Mouse (Mus musculus) erythroblast, embryonic 14.5 days (primary cell): ENCODE results near the gene Apoc4. TPM values are rescaled to one million over a fixed set of nuclear protein-coding genes. Genes with fewer than 3 reads are reported as not detected.

Source experiments
- H3K27me3 ChIP-seq: 2 replicates; pipeline ENCODE4 v1.6.1; 2012; ENCODE audit warnings: inconsistent platforms; ENCODE audit not compliant: control insufficient read depth
- H3K36me3 ChIP-seq: 2 replicates; pipeline ENCODE4 v1.6.1; 2012; ENCODE audit warnings: mild to moderate bottlenecking, inconsistent platforms; ENCODE audit not compliant: control insufficient read depth
- H3K4me1 ChIP-seq: 2 replicates; pipeline ENCODE4 v1.6.1; 2012; ENCODE audit warnings: inconsistent platforms; ENCODE audit not compliant: control insufficient read depth
- H3K4me3 ChIP-seq: replicated peaks from 2 replicates; pipeline ENCODE3; 2012; ENCODE audit warnings: moderate library complexity, mild to moderate bottlenecking, inconsistent platforms
- H3K9me3 ChIP-seq: 2 replicates; pipeline ENCODE4 v1.6.1; 2012; ENCODE audit warnings: low read length, inconsistent platforms, mixed read lengths; ENCODE audit not compliant: control insufficient read depth
- GATA1 ChIP-seq: IDR thresholded peaks from 2 replicates; pipeline ENCODE4 v1.6.1; 2012; ENCODE audit warnings: low read length, inconsistent platforms, mixed read lengths
- TAL1 ChIP-seq: IDR thresholded peaks from 3 replicates; pipeline ENCODE4 v1.6.1; 2012; ENCODE audit warnings: low read length, inconsistent platforms, mixed read lengths
- polyA plus RNA-seq: library from polyadenylated mRNA; stranded (reverse); fragments of >175 nt; gene quantifications from 2 replicates; pipeline ENCODE4 v1.2.3, GENCODE M21; 2012

Gene Apoc4
- polyA plus RNA-seq, 1 experiment = 0.20 TPM

DNA sequence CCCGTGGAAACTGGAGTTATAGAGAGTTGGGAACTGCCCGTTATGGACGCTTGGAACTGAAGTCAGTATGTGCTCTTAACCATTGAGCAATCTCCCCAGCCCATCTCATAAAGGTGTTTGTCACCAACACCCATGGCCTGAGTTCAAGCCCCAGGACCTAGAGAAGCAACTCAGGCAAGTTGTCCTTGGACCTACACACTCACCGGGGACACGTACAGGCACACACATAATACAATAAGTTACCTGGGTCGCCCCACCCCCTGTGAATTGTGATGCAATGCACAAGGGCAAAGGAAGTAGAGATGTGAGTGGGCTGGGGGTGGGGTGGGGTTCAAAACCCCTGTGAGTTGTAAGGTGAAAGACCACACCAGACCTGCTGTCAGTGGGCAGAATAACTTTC is 5.2 kb upstream of the Apoc4 start:
- H3K4me1 ChIP-seq = peaks cover 7% of the 10 kb centered on the region; the same call in 1 of the 2 replicates
- no peak overlapping the region for H3K4me3 ChIP-seq
- H3K9me3 ChIP-seq = no peaks in the 10 kb centered on the region
- no peaks in the 10 kb centered on the region; the same call in 1 of the 2 replicates for H3K36me3 ChIP-seq
- no peaks in the 10 kb centered on the region for H3K27me3 ChIP-seq
- TF ChIP-seq GATA1 (no peak), TAL1 (no peak)

DNA sequence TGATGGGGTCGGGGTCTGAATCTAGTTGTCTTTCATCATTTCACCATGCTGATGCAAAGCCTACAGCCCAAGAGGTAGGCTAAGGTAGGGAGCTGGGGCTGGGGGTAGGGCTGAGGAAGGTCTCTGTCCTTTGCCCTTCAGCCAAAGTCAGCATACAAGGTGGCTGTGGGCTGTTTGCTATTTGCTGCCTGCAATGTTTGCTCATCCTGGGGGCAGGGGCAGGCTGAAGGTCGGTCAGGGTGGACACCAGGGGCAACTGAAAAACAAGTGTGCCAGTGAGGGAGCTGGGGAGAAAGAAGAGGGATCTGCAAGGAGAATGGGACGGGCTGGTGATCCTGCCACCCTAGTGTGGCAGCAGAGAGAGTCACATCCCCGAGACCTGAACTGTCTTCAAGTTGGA is 4.1 kb upstream of the Apoc4 start:
- H3K27me3 ChIP-seq = no peaks in the 10 kb centered on the region
- TF ChIP-seq TAL1 = no peak
- TF ChIP-seq GATA1 = no peak
- H3K36me3 ChIP-seq = no peaks in the 10 kb centered on the region; the same call in 1 of the 2 replicates
- H3K4me3 ChIP-seq = no peak overlapping the region
- peaks cover 10% of the 10 kb centered on the region; the same call in 1 of the 2 replicates for H3K4me1 ChIP-seq
- no peaks in the 10 kb centered on the region for H3K9me3 ChIP-seq

DNA sequence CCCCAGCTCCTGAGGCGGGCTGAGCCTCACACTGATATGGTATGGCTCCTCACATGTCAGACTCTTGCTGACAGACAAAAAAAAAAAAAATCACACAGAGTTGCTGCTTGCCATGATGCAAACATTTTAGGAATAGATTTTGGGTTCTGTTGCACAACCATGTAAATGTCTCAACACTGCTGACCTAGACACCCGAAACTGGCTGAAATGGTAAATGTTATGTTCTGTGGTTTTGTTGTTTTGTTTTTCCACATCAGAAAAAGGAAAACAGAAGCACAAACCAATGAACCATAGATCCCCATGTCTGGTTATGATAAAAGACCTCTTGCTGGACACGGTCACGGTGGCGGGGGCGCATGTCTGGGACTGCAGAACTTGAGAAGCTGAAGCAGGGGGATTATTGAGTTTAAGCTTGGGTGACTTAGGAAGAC is 2.5 kb upstream of the Apoc4 start:
- no peaks in the 10 kb centered on the region for H3K27me3 ChIP-seq
- TF ChIP-seq GATA1 (no peak), TAL1 (no peak)
- no peak overlapping the region for H3K4me3 ChIP-seq
- no peaks in the 10 kb centered on the region for H3K36me3 ChIP-seq
- no peaks in the 10 kb centered on the region for H3K9me3 ChIP-seq
- H3K4me1 ChIP-seq = peaks cover 10% of the 10 kb centered on the region; the same call in 1 of the 2 replicates

DNA sequence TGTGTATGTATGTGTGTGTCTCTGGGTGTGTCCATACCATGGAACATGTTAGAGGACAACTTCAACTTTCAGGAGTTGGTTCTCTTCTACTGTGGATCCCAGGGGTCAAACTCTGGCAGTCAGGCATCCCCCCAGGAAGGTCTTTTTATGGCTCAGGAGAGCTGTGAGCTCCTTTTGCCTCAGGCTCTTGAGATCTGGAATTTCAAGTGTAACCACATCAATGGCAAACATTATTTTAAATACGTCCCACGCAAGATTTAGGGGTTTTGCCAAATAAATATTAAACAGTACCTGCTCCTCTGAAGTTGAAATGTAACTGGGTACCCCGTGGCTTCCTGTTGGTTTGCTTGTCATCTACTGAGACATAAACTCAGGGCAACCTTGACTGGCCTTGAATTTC is 1.7 kb upstream of the Apoc4 start:
- no peaks in the 10 kb centered on the region for H3K27me3 ChIP-seq
- peaks cover 10% of the 10 kb centered on the region; the same call in 1 of the 2 replicates for H3K4me1 ChIP-seq
- no peaks in the 10 kb centered on the region for H3K36me3 ChIP-seq
- H3K9me3 ChIP-seq = no peaks in the 10 kb centered on the region
- TF ChIP-seq TAL1 (no peak), GATA1 (no peak)
- H3K4me3 ChIP-seq = no peak overlapping the region

DNA sequence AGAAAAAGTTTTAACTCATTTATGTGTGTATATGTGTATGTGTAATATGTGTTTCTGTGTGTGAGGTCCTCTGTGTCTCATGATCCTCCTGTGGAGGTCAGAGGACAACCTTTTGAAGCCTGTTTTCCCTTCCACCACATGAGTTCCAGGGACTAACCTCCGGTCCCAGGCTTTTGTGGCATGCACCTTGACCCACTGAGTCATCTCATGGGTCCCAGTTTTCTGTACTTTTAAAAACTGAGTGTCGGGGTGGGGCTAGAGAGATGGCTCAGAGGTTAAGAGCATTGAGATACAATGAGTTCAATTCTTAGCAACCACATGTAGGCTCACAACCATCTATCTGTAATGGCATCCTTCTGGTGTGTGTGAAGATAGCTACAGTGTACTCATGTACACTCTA is 577 bp downstream of the Apoc4 start:
- H3K9me3 ChIP-seq = no peaks in the 10 kb centered on the region
- H3K36me3 ChIP-seq = no peaks in the 10 kb centered on the region; the same call in 1 of the 2 replicates
- H3K4me1 ChIP-seq = peaks cover 5% of the 10 kb centered on the region; the same call in 1 of the 2 replicates
- no peaks in the 10 kb centered on the region for H3K27me3 ChIP-seq
- no peak overlapping the region for H3K4me3 ChIP-seq
- no peak for TF ChIP-seq TAL1
- no peak for TF ChIP-seq GATA1

DNA sequence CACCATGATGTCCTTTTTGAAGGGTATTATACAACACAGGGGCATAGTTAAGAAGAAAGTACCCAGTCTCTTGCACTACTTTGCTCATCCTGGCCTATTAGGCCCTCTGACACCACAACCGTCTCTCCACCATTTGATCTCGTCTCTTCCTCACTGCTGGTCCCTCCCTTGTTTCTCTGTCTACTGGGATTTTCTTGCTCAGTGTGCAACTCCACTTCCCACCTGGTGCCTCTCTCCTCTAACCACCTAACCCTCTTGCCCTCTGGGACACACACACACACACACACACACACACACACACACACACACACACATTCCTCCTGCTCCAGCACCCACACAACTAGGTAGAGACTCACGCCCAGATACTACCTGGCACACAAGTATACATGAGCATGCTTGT is 2.4 kb downstream of the Apoc4 start:
- Histone ChIP-seq H3K27me3 (no peaks in the 10 kb centered on the region), H3K4me1 (peaks cover 5% of the 10 kb centered on the region; the same call in 1 of the 2 replicates), H3K9me3 (no peaks in the 10 kb centered on the region), H3K36me3 (no peaks in the 10 kb centered on the region; the same call in 1 of the 2 replicates), H3K4me3 (no peak overlapping the region)
- TF ChIP-seq TAL1 (no peak), GATA1 (no peak)

DNA sequence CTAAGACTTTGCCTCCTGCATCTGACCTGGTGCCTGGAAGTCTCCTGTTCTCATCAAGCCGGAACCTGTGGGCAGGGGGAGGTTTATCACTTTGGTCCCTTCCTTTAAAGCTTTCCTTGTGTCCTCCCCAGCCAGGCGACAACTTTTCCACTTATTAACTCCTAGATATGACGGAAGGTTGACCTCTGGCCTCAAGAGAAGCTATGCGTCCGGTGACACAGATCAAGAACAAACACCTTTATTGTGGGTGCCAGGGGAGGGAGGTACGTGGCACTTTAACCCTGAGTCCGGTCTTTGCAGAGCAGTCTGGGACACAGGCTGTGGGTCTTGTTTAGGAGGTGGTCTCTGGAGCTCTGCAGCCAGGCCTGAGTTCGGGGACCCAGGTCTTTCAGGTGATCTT is 3.4 kb downstream of the Apoc4 start, which contains the start of gene Apoc2:
TSS of gene Apoc2 (minus strand) at position 70 of the 400 bp plus-strand sequence.
- H3K4me3 ChIP-seq = no peak within 1 kb of the TSS
- H3K4me1 ChIP-seq = peaks cover 5% of the 10 kb centered on the region; the same call in 1 of the 2 replicates
- TF ChIP-seq TAL1 = no peak
- no peak for TF ChIP-seq GATA1
- no peaks in the 10 kb centered on the region; the same call in 1 of the 2 replicates for H3K36me3 ChIP-seq
- no peaks in the 10 kb centered on the region for H3K9me3 ChIP-seq
- no peaks in the 10 kb centered on the region for H3K27me3 ChIP-seq

DNA sequence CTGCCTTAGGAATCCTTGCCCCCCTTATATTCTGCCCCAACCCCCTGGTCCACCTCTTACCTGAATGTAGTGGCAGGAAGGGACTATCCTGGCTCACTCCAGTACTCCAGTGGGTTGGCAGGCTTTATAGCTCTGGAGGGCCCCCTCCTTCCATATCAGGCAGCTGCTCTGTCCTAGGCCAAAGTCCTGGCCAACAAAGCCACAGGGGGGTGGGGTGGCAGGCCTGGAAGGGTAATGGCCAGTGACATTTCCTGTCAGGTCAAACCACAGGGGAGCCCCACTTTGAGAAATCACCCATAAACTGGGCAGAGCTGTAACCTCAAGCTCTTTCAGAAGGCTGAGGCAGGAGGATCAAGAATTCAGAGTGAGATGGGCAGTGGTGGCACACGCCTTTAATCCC is 4.6 kb downstream of the Apoc4 start:
- Histone ChIP-seq H3K27me3 (no peaks in the 10 kb centered on the region), H3K36me3 (no peaks in the 10 kb centered on the region; the same call in 1 of the 2 replicates), H3K9me3 (no peaks in the 10 kb centered on the region), H3K4me1 (peaks cover 3% of the 10 kb centered on the region; the same call in 1 of the 2 replicates), H3K4me3 (peak overlapping the region; percentile 39)
- TF ChIP-seq GATA1 = no peak
- no peak for TF ChIP-seq TAL1

DNA sequence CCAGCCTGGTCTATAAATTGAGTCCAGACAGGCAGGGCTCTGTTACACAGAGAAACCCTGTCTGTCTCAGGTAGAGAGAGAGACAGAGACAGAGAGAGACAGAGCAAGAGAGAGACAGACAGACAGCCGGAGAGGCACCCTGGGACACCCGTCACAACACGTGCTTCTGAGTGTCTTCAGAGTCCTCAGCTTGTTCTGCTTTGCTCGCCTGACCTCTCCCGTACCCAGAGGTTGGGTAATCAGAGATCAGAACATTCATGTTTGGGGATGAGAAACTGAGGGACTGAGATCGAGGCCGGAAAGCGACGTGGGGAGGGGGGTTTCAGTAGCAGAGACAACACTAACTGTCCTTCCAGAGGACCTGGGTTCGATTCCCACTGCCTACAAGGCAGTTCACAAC is 5.5 kb downstream of the Apoc4 start:
- H3K4me1 ChIP-seq = no peaks in the 10 kb centered on the region
- no peaks in the 10 kb centered on the region for H3K9me3 ChIP-seq
- H3K36me3 ChIP-seq = no peaks in the 10 kb centered on the region; the same call in 1 of the 2 replicates
- no peaks in the 10 kb centered on the region for H3K27me3 ChIP-seq
- peak overlapping the region; percentile 39 for H3K4me3 ChIP-seq
- TF ChIP-seq GATA1 (no peak), TAL1 (no peak)
